Mouse (Mus musculus) cerebellum, adult 8-10 months (tissue): ENCODE results near the gene Dcun1d4.

ENCODE experiments used
- DNase-seq: peaks from one replicate; pipeline ENCODE4 v3.0.0; 2022

Gene Dcun1d4

DNA sequence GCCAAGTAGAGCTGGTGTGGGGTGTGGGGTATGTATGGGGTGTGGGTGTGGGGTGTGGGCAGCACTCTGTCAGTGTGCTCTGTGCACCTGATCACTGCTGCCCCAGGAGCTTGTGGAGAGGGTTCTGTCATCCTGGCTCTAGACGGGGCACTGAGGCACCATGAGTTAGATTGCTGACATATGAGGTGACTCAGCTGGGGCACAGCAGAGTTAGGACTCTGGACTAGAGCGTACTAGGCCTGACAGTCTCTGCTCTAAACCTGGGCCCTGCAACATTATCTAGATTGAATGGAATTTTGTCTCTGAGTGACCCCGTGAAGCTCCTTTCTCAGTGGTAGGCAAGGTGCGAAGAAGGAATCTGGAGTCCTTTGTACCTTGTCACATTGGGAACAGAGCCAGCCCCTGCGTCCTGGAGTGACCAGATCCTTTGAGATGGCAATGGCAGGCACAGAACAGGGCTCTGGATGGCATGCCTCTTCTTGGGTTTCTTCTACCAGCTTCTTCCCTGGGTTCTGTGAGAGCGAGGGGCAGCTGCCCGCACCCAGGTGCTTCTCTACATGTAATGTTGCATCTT, 20.2 kb downstream of the Dcun1d4 start:
- DNase-seq = no peak

DNA sequence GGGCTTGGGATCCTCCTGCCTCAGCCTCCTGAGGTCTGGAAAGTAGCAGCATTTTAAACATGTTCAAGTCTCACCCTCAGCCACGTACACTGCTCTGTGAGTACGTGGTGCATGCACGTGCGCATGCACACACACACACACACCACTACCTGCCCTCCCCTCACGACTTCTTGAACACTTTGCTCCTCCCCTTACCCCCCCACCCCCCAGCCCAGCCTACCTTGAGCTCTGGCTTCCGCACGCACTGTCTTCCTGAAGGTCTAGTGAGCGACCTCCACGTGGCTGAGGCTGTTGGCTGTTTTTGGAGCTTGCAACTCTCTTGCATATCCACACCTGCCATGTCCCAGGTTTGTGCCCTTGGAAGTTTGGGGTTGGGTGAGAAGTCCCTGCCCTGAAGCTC, 21.6 kb downstream of the Dcun1d4 start:
- DNase-seq = no peak

DNA sequence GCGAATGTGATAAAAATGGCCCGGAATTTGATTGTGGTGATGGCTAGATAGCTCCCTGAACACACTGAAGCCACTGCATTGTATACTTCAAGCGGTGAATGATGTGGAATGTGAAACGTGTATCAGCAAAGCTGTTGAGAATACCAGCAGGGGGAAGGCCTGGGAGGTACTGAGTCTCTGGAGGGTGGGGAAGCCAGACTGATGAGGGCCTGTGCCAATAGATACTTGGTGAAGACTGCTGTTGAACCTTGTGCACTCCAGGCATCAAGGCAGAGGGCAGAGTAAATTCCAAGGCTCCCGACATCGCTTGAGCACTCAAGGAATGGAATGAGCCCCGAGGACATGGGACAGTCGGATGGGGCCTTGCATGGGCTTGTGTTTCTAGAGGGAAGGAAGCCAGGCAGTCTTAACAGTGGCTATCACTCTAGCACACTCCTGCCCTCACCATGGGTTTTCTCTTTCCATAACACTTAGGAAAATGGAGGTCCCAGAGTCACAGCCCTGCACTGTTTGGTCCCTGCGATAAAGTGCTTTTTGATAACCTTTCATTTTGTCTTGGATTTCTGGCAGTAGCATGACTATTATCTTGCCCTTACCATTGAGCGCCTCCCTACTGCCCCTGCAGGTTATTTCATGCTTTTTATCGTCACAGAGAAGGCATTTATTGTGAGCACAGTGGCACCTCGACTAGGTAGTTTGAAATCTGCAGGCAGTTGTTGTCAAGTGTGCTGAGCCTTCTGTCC, 22.4 kb downstream of the Dcun1d4 start:
- DNase-seq = no peak

DNA sequence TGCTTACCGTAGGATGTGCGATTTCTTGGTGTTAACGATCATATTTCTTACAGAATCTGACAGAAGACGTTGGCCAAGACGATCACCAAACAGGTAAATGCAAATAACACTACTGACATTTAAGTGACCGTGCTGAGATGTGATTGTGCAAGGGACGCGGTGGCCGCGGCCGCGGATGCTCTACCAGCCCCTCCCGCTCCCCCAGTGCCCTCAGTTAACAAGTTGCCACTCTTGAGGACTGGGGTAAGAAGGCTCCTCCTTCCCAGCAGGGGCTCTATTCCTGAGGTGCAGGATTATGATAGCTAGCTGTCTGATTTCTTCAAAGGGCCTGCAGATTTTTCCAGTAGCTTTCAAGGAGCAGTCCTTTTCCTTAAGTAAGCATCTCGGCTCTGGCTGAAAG, 30.3 kb downstream of the Dcun1d4 start:
- DNase-seq = no peak

DNA sequence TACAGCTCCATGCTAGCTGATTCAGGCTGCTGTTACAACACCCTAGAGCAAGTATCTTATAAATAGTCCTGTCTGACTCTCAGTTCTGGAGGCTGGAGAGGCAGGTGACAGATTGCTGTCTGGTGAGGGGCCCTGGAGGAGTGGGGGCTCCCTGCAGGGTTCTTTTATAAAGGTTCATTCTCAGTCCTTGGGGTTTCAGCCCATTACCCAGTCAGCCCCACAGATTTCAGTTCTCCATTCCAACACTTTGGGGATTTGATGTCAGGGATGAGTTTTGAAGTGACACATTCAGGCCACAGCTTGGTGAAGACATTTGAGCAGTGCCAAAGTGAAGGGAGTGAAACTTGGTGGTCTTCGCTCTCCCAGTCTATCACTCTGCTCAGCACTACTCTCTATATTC, 31.4 kb downstream of the Dcun1d4 start:
- no peak for DNase-seq

DNA sequence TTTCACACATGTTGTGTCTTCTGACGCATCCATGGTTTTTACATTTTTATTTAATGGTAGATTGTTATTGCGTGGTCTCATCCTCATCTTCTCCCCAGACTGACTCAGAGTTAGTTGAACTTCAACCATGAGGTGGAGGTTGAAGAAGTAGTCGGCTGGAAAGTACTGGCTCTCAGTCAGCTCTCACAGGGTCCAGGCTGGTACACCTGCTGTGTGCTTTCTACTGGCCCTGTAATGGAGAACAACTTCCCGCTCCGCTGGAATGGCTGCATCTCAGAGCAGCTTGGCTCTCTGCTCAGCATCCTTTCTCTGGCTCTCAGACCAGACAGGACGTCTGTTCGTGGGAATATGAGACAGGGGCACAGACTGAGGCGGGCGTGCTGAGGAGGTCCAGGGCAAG, 31.9 kb downstream of the Dcun1d4 start:
- no peak for DNase-seq

DNA sequence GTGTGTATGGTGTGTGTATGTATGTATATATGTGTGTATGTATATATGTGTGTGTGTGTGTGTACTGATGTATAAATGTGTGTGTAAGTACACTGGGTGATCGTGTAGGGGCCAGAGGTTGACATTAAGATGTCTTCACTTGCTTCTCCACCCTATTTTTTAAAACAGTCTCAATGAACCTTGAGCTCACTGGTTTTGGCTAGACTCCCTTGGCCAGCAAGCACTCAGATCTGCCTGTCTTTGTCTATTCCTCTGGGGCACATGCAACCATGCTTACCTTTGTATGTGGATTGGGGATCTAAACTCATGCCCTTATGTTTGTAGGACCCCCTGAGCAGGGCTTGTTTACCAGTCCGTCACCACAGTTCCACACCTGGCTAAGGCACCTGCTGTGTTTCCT, 33.4 kb downstream of the Dcun1d4 start:
- DNase-seq = no peak

DNA sequence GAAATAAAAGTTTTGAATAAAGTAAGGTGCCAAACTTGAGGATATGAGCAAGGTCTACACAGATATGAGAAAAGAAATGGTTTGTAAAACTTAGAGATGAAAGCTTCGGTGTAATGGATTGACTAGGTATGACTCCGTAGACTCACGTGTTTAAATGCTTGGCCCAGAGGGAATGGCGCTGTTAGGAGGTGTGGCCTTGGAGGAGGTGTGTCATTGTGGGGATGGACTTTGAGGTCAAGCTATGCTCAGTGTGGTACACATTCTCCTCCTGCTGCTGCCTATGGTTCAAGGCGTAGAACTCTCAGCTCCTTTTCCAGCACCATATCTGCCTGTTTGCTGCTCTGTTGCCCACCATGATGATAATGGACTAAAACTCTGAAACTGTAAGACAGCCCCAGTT, 36.5 kb downstream of the Dcun1d4 start:
- DNase-seq = no peak

DNA sequence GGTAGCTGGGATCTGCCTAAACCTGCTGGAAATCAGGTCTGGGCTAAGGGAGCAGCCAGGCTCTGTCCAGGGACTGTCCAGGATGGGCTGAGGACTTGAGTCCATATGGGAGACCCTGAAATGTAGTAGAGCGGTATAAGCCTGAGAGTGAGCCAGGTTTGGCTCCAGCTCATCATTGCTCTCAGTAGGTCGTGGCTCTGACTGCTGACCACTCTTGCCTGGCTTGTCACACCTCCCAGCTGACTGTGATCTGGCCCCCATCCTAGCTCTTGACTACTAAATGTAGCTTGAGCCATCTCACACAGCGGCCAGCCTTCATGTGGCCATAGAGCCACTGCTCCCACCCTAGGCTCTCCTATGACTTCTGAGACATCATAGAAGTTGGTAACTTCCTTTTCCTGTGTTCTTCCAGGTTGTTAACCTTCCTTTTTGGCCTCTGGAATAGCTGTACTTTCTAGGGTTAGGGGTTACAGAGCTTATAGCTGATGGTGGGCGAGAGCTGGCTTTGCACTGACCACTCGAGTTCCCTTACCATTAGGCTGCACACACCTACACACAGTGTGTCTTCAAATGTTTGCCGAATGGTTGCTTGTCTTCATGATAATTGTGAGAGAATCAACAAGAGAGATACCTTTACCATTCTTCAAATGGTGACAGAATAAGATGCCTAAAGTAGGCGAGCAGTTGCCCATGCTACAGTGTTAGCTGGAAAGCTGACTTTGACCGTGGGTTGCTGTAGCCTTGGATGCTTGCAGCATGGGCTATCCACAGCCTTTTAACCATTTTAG, 37.8 kb downstream of the Dcun1d4 start:
- no peak for DNase-seq

DNA sequence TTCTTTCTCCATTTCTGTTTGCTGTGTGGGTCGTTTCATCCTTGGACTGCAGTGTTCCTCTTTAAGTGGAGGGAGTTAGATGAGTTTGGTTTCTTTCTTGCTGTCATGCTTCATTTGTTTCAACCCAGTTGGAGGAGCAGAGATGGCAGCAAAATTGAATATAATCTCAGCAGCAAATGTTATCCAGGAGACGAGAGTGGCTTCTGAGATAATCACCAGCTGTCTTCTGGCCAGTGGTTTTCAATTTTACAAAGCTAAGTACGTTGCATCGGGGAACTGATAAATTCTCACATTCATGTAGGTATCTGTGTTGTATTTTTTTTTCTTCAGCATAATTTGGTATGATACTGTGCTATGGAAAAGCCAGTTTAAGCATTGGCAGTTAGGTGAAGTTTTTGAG, 40.0 kb downstream of the Dcun1d4 start:
- no peak for DNase-seq

DNA sequence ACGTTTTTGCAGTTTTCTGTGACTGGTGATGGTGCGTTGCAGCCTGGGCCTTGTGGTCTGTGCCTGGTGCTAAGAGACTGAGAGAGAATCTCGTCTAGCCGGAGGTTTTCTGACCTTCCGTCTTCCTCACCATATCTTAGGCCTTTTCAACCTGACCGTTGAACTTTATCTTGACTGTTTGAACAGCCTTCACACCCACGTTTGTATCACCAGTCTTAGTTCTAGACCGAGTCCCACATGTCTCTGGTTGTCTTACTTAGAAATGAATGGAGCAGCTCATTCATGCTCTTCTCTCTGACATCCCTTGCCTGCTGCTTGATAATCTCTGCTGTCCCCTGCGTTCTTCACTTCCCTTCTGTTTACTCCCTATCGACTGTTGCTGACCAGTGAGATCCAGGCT, 42.4 kb downstream of the Dcun1d4 start:
- no peak for DNase-seq

DNA sequence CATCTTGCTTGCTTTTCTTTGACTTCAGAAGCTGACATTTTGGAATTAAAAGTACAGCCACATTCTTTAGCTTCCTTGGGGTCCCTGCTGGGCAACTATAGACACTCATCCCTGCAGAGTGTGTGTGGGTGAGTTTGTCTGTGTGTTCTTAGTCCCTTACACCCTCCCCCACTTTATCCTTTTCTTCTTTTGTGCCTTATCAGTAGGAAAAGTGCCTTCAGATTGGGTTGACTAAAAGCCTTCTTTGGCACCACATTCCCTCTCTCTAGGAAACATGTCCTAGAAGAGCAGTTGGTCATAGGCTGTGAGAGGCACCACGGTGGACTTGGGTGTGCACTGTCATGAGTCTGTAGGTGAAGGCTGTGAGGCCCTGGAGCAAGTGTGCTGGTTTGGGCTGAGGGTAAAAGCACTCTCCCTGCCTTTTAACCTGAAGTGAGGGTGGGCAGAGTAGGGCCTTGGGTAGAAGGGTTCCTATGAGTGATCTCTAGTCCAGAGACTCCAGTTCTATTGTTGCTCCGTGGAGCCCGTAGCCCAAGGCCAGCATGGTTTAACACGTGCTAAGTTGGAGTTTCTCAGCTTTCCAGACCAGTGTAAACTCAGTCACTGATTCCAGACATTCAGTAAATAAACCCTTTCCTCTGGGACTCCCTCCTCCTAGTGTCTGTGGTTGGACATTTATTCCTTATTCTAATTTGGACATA, 43.6 kb downstream of the Dcun1d4 start:
- no peak for DNase-seq

DNA sequence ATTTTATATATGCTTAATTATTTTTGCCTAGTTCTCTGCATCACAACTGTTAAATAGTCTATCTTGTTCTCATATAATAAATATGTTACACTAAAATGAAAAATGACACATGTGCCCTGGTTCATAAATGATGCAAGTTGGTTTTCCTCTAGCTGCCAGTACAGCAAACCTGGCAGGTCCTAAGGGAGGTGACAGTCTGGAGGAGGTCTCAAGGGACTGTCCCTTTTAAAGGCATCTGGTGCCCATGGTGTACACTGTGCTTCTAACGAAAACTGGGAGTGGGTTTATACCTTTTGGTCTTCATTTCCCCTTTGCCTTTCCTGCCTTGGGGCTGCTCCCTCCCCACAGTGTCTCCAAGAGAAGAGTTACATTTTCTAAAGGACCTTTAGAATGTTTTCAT, 51.4 kb downstream of the Dcun1d4 start:
- DNase-seq = no peak

DNA sequence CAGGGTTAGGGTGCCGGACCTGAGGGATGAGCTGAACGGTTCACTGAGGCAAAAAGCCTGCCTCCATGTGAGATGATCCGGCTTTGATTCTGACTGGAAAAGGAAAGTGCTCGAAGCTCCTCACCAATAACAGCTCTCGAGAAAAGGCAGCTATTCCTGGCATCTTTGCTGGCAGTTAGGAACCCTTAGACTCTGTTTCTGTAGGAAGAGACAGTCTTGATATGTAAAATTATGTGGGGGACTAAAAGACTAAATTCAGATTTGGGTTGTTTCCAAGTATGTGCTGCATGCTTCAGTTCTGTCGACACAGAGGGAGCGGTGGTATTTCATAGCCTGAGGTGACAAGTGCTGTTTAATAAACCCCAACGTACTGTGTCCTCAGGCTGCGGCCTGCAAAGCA, 52.1 kb downstream of the Dcun1d4 start:
- no peak for DNase-seq

DNA sequence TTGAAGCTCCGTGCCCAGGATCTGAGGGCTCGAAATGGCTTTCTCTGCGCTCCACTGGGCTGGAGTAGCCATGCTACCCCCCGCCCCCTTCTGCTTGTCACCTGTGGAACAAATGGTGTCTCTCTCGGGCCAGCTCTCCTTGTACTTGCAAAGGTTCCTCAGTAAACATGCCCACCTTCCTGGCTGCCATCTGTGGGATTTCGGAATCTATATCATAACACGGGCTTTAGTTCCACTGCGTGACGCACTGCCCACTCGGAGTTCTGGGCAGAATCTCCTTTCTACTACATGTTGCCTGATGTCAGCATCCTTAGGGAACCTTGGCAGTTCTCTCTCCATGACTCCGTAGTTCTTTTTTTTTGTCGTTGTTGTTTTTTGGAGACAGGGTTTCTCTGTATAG, 56.9 kb downstream of the Dcun1d4 start:
- DNase-seq = no peak

DNA sequence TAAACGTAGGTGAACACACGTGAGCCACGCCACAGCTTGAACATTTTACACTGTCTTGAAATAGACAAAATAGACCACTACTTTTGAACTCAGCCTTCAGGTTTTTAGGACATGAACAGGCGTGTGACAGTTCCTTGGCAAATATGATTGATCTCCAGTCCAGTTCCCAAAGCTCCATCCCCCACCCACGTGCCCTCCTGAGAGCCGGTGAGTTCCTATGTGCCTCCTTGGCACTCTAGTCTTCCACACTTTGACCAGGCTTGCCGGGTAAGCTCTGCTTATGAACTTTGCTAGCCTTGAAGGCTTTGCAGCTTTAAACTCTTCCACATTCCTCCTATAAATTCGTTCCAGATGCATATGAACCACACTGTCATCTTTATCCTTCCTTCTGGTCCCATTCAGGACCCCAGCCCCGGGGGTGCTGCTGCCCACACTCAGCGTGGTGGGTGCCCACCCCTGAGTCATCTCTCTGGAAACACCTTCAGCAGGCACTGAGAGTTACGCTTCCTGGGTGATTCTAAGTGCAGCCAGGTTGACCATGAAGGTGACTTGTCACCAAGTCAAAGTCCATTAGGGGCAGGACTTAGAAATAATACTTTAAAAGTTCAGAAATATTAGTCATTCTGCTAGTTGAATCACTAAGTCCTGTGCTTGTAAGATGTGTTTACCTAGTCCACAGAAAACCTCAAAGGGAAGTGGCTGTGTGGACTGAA, 57.9 kb downstream of the Dcun1d4 start:
- no peak for DNase-seq

DNA sequence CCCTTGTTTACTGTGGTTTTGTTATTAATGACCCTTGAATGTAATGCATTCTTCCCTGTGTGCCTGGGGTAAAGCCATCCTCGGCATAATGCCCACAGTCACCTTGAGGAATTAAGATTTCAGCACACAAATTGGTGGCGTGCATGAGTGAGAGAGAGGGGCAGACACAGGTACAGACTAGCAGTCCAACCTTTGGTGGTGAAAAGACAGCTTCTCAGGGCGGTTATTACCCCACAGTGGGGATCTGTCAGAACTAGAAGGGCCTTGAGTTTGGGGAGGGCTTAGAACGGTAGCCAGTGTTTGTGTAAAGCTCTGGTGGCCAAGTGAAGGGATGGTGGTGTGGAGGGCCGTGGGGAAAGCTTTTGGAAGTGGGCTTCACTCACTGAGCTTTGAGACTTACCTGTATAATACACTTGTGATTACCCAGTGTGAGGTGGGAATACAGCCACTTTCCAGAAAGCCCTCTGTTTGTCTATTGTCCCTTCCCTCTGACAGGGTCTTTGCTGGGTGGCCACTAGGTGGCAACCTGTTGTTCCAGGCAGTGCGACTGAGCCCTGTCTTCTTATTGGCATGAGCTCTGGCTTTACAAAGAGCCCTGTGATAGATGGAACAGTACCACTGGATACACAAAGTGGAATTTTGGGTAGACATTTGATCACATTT, 59.2 kb downstream of the Dcun1d4 start:
- DNase-seq = peak; percentile 18

DNA sequence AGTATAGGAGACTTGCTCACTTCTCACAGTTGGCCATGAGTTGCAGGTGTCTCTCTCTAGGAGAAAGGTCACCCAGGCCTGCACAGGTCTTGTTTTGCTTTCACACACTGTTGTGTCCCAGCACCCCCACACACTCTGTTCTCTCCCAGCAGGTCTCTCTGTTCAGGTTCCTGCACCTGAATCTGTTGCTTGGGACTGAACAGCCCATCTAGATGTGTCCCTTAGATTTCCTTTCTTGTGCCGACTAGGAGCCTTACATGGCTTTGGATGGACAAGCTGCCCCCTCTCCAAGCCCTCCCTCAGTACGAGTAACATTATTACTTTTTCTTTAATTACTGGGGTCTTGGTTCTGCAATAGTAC, 59.7 kb downstream of the Dcun1d4 start:
- DNase-seq = no peak

DNA sequence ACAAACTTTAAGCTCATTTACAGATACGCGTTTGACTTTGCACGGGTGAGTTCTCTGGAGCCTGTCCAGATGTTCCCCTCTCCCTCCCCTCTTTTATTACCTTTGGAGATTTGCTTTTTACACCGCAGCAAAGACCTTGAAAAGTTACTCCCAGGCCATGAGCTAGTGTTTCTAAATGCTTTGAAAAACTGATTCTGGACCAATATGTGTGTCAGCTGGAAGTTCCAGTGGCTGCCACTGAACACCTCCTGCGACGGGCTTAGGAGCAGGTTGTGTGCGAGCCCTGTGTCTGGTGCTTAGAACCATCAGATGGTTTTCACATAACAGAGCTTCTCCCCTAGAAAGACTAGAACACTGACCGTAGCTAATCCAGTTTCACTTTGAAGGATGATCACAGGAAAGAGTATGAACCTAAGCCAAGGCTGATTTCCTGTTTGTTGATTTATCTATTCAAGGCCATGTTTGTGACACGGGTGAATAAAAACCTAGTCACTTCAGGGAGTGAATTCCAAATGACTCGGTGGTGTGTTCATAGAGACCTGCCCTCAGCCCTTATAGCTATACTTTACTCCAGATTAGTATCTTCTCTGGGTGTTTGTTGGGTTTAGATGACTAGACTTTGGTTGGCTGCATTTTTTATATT, 63.4 kb downstream of the Dcun1d4 start:
- no peak for DNase-seq

DNA sequence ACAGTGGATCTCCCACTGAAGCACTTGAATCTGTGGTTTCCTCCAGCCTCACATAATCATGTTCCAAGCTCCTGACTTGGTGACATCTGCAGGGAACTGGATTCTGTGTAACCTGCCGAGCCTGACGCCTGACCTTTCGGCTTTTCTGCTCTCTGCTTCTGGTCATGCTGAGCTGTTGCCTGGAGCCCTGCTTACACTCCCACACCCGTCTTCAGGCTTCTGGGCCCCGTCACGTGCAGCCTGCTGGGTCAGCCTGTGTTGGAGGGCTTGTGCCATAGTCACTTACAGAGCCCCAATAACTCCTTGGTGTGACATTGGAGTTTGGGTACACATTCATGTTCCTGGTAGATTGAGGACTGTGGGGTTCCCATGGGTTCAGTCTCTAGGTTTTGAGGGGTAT, 64.8 kb downstream of the Dcun1d4 start:
- DNase-seq = no peak

DNA sequence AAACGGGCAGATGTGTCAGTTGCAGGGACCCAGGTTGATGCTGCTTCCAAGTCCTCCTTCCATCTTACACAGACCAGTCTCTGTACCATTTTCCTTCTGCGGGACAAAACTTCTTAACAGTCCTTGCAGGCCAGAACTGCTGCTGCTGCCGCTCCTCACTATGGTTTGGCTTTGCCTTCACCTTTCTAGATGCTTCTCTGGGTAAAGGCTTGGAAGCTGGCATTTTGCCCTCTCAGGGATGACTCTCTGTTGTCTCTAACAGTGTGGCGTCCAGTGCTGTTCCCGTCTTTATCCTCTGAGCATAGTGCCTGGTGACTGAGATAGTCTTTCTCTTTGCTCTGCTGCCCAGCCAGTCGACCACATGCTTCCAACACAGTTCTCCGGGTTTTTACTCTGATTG, 66.5 kb downstream of the Dcun1d4 start:
- no peak for DNase-seq

DNA sequence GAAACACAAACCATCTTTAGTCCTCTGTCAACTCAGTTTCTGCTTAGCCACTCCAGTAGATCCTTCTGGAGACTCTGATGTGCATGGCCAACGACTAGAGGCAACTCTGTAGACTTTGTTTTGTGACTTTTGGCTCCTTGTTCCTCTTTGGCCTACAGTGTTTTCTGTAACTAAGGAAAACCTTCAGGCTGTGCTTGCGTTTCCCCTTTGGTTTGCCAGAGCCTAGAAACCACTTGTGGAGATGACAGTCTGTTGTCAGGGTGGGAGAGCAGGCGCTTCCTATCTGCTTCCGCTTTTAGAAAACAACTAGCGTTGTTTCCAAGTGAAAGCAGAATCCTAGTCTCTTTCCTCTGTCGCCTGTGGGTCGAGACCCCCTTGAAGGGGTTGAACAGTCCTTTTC, 67.4 kb downstream of the Dcun1d4 start:
- no peak for DNase-seq
